26 mouse cellular contexts compared by ENCODE assay signal in genomic region chr11:67151651-67152630, GRCm38 (mm10). TPM values are rescaled to one million over a fixed set of nuclear protein-coding genes. Genes with fewer than 3 reads are reported as not detected.
DNase-seq lines count a peak whose midpoint lies in the region; ATAC-seq and TF ChIP-seq lines count a peak whose summit lies in the region.
"Had no signal": no experiment of that assay in that cellular context is flagged by ENCODE, and none has a peak within 500 bp of the region (broad histone marks: within the 10 kb centered on the region; RNA-seq: fewer than 3 reads in every experiment).

No protein-coding gene starts in this region.

- no peak overlapping the region for H3K4me3 ChIP-seq in gastrocnemius, adult 2 months
- peak overlapping the region; percentile 20; the same call in 1 of the 2 replicates for H3K4me3 ChIP-seq in testis, adult 2 months (ENCODE audit: control insufficient read depth, low read depth, low read length)
- H3K4me3 ChIP-seq in hindbrain, embryonic 11.5 days (ENCODE audit: low read depth, low read length), result no peak overlapping the region
- H3K4me3 ChIP-seq: embryonic facial prominence, embryonic 10.5 days; heart, embryonic 12.5 days; hindbrain, embryonic 15.5 days; layer of hippocampus, adult 2 months; liver, embryonic 13.5 days; neural tube, embryonic 13.5 days had no signal

- H3K27me3 ChIP-seq in testis, adult 2 months (ENCODE audit: control insufficient read depth, insufficient read depth, low read length), result no peaks in the 10 kb centered on the region
- H3K27me3 ChIP-seq in hindbrain, embryonic 11.5 days (ENCODE audit: control insufficient read depth, insufficient read depth, low read length), result no peaks in the 10 kb centered on the region
- H3K27me3 ChIP-seq: heart, embryonic 12.5 days; hindbrain, embryonic 15.5 days; liver, embryonic 13.5 days; neural tube, embryonic 13.5 days had no signal

- H3K4me2 ChIP-seq in hindbrain, embryonic 11.5 days (replicated peaks; ENCODE audit: low read depth, low read length), result no peak overlapping the region
- H3K4me2 ChIP-seq: heart, embryonic 12.5 days; hindbrain, embryonic 15.5 days; liver, embryonic 13.5 days; midbrain, embryonic 11.5 days; neural tube, embryonic 13.5 days had no signal

- intact Hi-C loops in gastrocnemius, adult 2 months (cut with DNase I), result no loop called here

- TF ChIP-seq CTCF in gastrocnemius, adult 2 months (IDR thresholded peaks at IDR 0.05), result no peak
- no peak for TF ChIP-seq CTCF in testis, adult 2 months (IDR thresholded peaks at IDR 0.05; ENCODE audit: control insufficient read depth, insufficient read depth, insufficient replicate concordance, low read depth, low read length)

- no peaks in the 10 kb centered on the region for H3K36me3 ChIP-seq in testis, adult 2 months (ENCODE audit: control insufficient read depth, insufficient read depth, low read length)
- no peaks in the 10 kb centered on the region for H3K36me3 ChIP-seq in hindbrain, embryonic 11.5 days (ENCODE audit: control insufficient read depth, insufficient read depth, low read length)
- H3K36me3 ChIP-seq: embryonic facial prominence, embryonic 10.5 days; G1E; heart, embryonic 12.5 days; hindbrain, embryonic 15.5 days; liver, embryonic 13.5 days; neural tube, embryonic 13.5 days had no signal

- TF ChIP-seq POLR2A in testis, adult 2 months (IDR thresholded peaks at IDR 0.05; ENCODE audit: control insufficient read depth, low read depth, low read length), result no peak

- peaks cover 8% of the 10 kb centered on the region for H3K4me1 ChIP-seq in testis, adult 2 months (ENCODE audit: control insufficient read depth, insufficient read depth, low read length)
- H3K4me1 ChIP-seq in hindbrain, embryonic 11.5 days (replicated peaks; ENCODE audit: control insufficient read depth, insufficient read depth, low read length), result no peaks in the 10 kb centered on the region
- H3K4me1 ChIP-seq: liver, embryonic 13.5 days; neural tube, embryonic 13.5 days had no signal

- peak overlapping the region; percentile 53; the same call in 1 of the 2 replicates for H3K27ac ChIP-seq in gastrocnemius, adult 2 months
- no peak overlapping the region for H3K27ac ChIP-seq in testis, adult 2 months (ENCODE audit: control insufficient read depth, insufficient read depth, low read depth, low read length)
- H3K27ac ChIP-seq in hindbrain, embryonic 11.5 days (ENCODE audit: low read depth, low read length), result no peak overlapping the region
- H3K27ac ChIP-seq: embryonic facial prominence, embryonic 10.5 days; hindbrain, embryonic 15.5 days; layer of hippocampus, adult 2 months; liver, embryonic 13.5 days; neural tube, embryonic 13.5 days had no signal

- H3K9me3 ChIP-seq in hindbrain, embryonic 11.5 days (ENCODE audit: control insufficient read depth, low read length), result no peaks in the 10 kb centered on the region
- H3K9me3 ChIP-seq: embryonic facial prominence, embryonic 10.5 days; heart, embryonic 12.5 days; hindbrain, embryonic 15.5 days; liver, embryonic 13.5 days; neural tube, embryonic 13.5 days had no signal

- no peak for ATAC-seq in hindbrain, embryonic 11.5 days (ENCODE audit: low FRiP score)
- ATAC-seq: intestine, postnatal 0 days had no signal

- no peak overlapping the region for H3K9ac ChIP-seq in hindbrain, embryonic 11.5 days (ENCODE audit: low read depth, low read length)
- H3K9ac ChIP-seq: heart, embryonic 12.5 days; hindbrain, embryonic 15.5 days; liver, embryonic 13.5 days; neural tube, embryonic 13.5 days had no signal

- 91% methylated on average over 16 of the region's 16 CpGs for WGBS in hindbrain, embryonic 11.5 days

- DNase-seq in gastrocnemius, adult 2 months, result no peak
- DNase-seq in gastrocnemius, postnatal 10 days, result no peak
- DNase-seq in testis, postnatal 10 days (ENCODE audit: low spot score), result no peak
- DNase-seq in adrenal gland, postnatal 36 days, result peak; percentile 19 to 25
- DNase-seq in testis, postnatal 14 days (ENCODE audit: low spot score), result peak; percentile 20
- no peak for DNase-seq in hindbrain, embryonic 11.5 days (ENCODE audit: low spot score)
- DNase-seq in thymus, postnatal 4 days, result no peak
- DNase-seq: cerebellum, adult 11 months; cerebellum, postnatal 36 days; gastrocnemius, postnatal 36 days; kidney, postnatal 10 days; liver, embryonic 13.5 days; right cerebral cortex, postnatal 25 days; thymus, postnatal 36 days had no signal

RNA-seq across cellular contexts. Expression of gene Myh2, which starts 18.9 kb away (rescaled TPM):
- total RNA-seq in gastrocnemius, adult 2 months (2021), result 1,000 to 10,000 TPM; 1,238 to 3,712 TPM
- total RNA-seq in gastrocnemius, postnatal 10 days (2021), result 1,000 to 10,000 TPM; 1,145 to 1,256 TPM
- 0.01 TPM in 1 of 2 replicates, not detected in the other for polyA plus RNA-seq in testis, adult 2 months (2012; rRNA removed)
- total RNA-seq in adrenal gland, postnatal 36 days (2021), result under 1 TPM in 1 of 2 experiments, not detected in 1; 0.20 TPM
- polyA plus RNA-seq in hindbrain, embryonic 11.5 days (2014; fragmentation: Nextera tagmentation; extraction: Ambion mirVana), result 0.03 TPM in 1 of 2 replicates, not detected in the other
- total RNA-seq: heart, postnatal 25 days; monocyte, adult 5-6 weeks had no signal
- polyA plus RNA-seq: G1E; heart, embryonic 12.5 days; liver, embryonic 13.5 days; lung, embryonic 16.5 days; midbrain, embryonic 11.5 days; neural tube, embryonic 13.5 days had no signal

RNA-seq across cellular contexts. Expression of gene Myh1, which starts 47.9 kb away (rescaled TPM):
- 1,000 to 10,000 TPM; 1,466 to 5,880 TPM for total RNA-seq in gastrocnemius, adult 2 months (2021)
- total RNA-seq in gastrocnemius, postnatal 10 days (2021), result 1,000 to 10,000 TPM; 4,609 to 4,620 TPM
- polyA plus RNA-seq in testis, adult 2 months (2012; rRNA removed), result 0.20 and 0.30 TPM in 2 replicates
- total RNA-seq in adrenal gland, postnatal 36 days (2021), result under 1 TPM; 0.10 to 0.20 TPM
- 0.03 and 0.04 TPM in 2 replicates for polyA plus RNA-seq in hindbrain, embryonic 11.5 days (2014; fragmentation: Nextera tagmentation; extraction: Ambion mirVana)
- total RNA-seq: G1E; heart, postnatal 25 days; monocyte, adult 5-6 weeks had no signal
- polyA plus RNA-seq: embryonic facial prominence, embryonic 10.5 days; G1E; lung, embryonic 16.5 days; midbrain, embryonic 11.5 days had no signal

Comparison
In these comparisons a context has a peak if more than half of its experiments do, and no peak if none do; other contexts are left out.
1. DNase-seq: peak in adrenal gland, postnatal 36 days (2 of 2) and testis, postnatal 14 days (single experiment); none in gastrocnemius, adult 2 months (single experiment), gastrocnemius, postnatal 10 days (single experiment), testis, postnatal 10 days (single experiment), hindbrain, embryonic 11.5 days (single experiment) and thymus, postnatal 4 days (single experiment).
2. RNA of gene Myh2, which starts 18.9 kb away (total RNA-seq): 1,238 to 3,712 TPM in gastrocnemius, adult 2 months and 1,145 to 1,256 TPM in gastrocnemius, postnatal 10 days; 0.20 TPM in adrenal gland, postnatal 36 days; every median in the first group is over 100 times any median in the second.
3. RNA of gene Myh1, which starts 47.9 kb away (total RNA-seq): 1,466 to 5,880 TPM in gastrocnemius, adult 2 months and 4,609 to 4,620 TPM in gastrocnemius, postnatal 10 days; 0.10 to 0.20 TPM in adrenal gland, postnatal 36 days; every median in the first group is over 1,000 times any median in the second.